Mouse (Mus musculus) intestine, embryonic 16.5 days (tissue): Measurements from ENCODE around the gene Sall2. TPM values are rescaled to one million over a fixed set of nuclear protein-coding genes. Genes with fewer than 3 reads are reported as not detected.

Experiments
- polyA plus RNA-seq: library from polyadenylated mRNA; unstranded; fragments of >200 nt; fragmentation: Nextera tagmentation; extraction: Ambion mirVana; gene quantifications from 2 replicates; pipeline ENCODE4 v1.2.1, GENCODE M21; 2015

Gene Sall2
- polyA plus RNA-seq, 1 experiment from 2014 or later = 7.3 TPM

Other genes starting within 250 kb of the Sall2 start
- 447 and 515 TPM in 2 replicates for gene Hnrnpc, start 224.7 kb downstream of the Sall2 start, polyA plus RNA-seq
- 42.9 and 48.5 TPM in 2 replicates for gene Rpgrip1, start 218.1 kb downstream of the Sall2 start, polyA plus RNA-seq
- gene Supt16, start 131.3 kb downstream of the Sall2 start, polyA plus RNA-seq = 33.2 and 41.1 TPM in 2 replicates
- 18.4 and 22.7 TPM in 2 replicates for gene Chd8, start 71.0 kb downstream of the Sall2 start, polyA plus RNA-seq
- gene Tox4, start 49.6 kb downstream of the Sall2 start, polyA plus RNA-seq = 36.8 TPM in 2 replicates
- gene Rab2b, start 49.2 kb downstream of the Sall2 start, polyA plus RNA-seq = 13.2 and 13.8 TPM in 2 replicates
- gene Mettl3, start 23.6 kb downstream of the Sall2 start, polyA plus RNA-seq = 37.5 and 38.7 TPM in 2 replicates
- gene Olfr1513, start 27.6 kb upstream of the Sall2 start, polyA plus RNA-seq = not detected in 2 replicates
- gene Olfr1512, start 50.4 kb upstream of the Sall2 start, polyA plus RNA-seq = not detected in 2 replicates
- not detected in 2 replicates for gene Olfr1511, start 68.6 kb upstream of the Sall2 start, polyA plus RNA-seq
- gene Olfr1510, start 85.6 kb upstream of the Sall2 start, polyA plus RNA-seq = not detected in 2 replicates
- gene Olfr1509, start 114.2 kb upstream of the Sall2 start, polyA plus RNA-seq = not detected in 2 replicates
- not detected in 2 replicates for gene Olfr1508, start 138.7 kb upstream of the Sall2 start, polyA plus RNA-seq
- not detected in 2 replicates for gene Olfr1507, start 167.0 kb upstream of the Sall2 start, polyA plus RNA-seq